Mouse (Mus musculus): ENCODE measurements around the gene Timm10. TPM values are rescaled to one million over a fixed set of nuclear protein-coding genes. Genes with fewer than 3 reads are reported as not detected.

The Timm10 gene
- polyA plus RNA-seq, 1 experiment from 2014 or later: 63.9 TPM

GRCm38 (mm10) chr2:84838993-84839980 lies 12.5 kb downstream of the Timm10 start:
- Histone ChIP-seq H3K9ac (replicated peaks) (peak overlapping the region; percentile 97), H3K36me3 (replicated peaks; ENCODE audit: insufficient read depth, low read length) (peaks cover 9% of the 10 kb centered on the region; the same call in 1 of the 2 replicates), H3K9me3 (ENCODE audit: low read length) (no peaks in the 10 kb centered on the region), H3K27ac (ENCODE audit: low read depth) (peak overlapping the region; percentile 93), H3K4me2 (ENCODE audit: low read depth, low read length) (peak overlapping the region; percentile 89), H3K27me3 (ENCODE audit: insufficient read depth, low read length) (no peaks in the 10 kb centered on the region), H3K4me3 (ENCODE audit: low read depth, low read length) (peak overlapping the region; percentile 89), H3K4me1 (ENCODE audit: insufficient read depth) (peaks cover 35% of the 10 kb centered on the region)
- TF ChIP-seq EP300 (IDR thresholded peaks at IDR 0.05; ENCODE audit: low read depth) (peak; percentile 39; the same call in 1 of the 2 replicates), CTCF (IDR thresholded peaks at IDR 0.05; ENCODE audit: low read depth) (peak; percentile 17; the same call in 1 of the 2 replicates)
- peak; percentile 80 for DNase-seq
- peak; percentile 30 for ATAC-seq
- 2% methylated on average over 46 of the region's 47 CpGs for WGBS (ENCODE audit: insufficient replicate concordance)

GRCm38 (mm10) chr2:84840016-84840747 lies 13.4 kb downstream of the Timm10 start:
- H3K27ac ChIP-seq (ENCODE audit: low read depth): peak overlapping the region; percentile 93
- no peaks in the 10 kb centered on the region for H3K27me3 ChIP-seq (ENCODE audit: insufficient read depth, low read length)
- DNase-seq: peak; percentile 82
- peaks cover 18% of the 10 kb centered on the region for H3K36me3 ChIP-seq (replicated peaks; ENCODE audit: insufficient read depth, low read length)
- H3K4me3 ChIP-seq (ENCODE audit: low read depth, low read length): peak overlapping the region; percentile 89
- TF ChIP-seq CTCF (IDR thresholded peaks at IDR 0.05; ENCODE audit: low read depth): no peak
- 0 out of 2 replicates have a peak, but pooled peaks have one; percentile 9 for TF ChIP-seq EP300 (IDR thresholded peaks at IDR 0.05; ENCODE audit: low read depth)
- peak; percentile 51 for ATAC-seq
- H3K9me3 ChIP-seq (ENCODE audit: low read length): no peaks in the 10 kb centered on the region
- H3K4me1 ChIP-seq (ENCODE audit: insufficient read depth): peaks cover 43% of the 10 kb centered on the region
- WGBS (ENCODE audit: insufficient replicate concordance): under 1% methylated on average over 54 of the region's 54 CpGs
- H3K9ac ChIP-seq (replicated peaks): peak overlapping the region; percentile 97
- peak overlapping the region; percentile 89 for H3K4me2 ChIP-seq (ENCODE audit: low read depth, low read length)

GRCm38 (mm10) chr2:84840748-84841563 lies 14.2 kb downstream of the Timm10 start:
- H3K36me3 ChIP-seq (replicated peaks; ENCODE audit: insufficient read depth, low read length): peaks cover 25% of the 10 kb centered on the region
- ATAC-seq: peak; percentile 1; the same call in 1 of the 2 replicates
- DNase-seq: no peak
- TF ChIP-seq CTCF (IDR thresholded peaks at IDR 0.05; ENCODE audit: low read depth): no peak
- no peaks in the 10 kb centered on the region for H3K27me3 ChIP-seq (ENCODE audit: insufficient read depth, low read length)
- H3K4me2 ChIP-seq (ENCODE audit: low read depth, low read length): peak overlapping the region; percentile 89
- peaks cover 45% of the 10 kb centered on the region for H3K4me1 ChIP-seq (ENCODE audit: insufficient read depth)
- peak overlapping the region; percentile 93 for H3K27ac ChIP-seq (ENCODE audit: low read depth)
- WGBS (ENCODE audit: insufficient replicate concordance): 4% methylated on average over 17 of the region's 17 CpGs
- peak overlapping the region; percentile 97 for H3K9ac ChIP-seq (replicated peaks)
- peak overlapping the region; percentile 89 for H3K4me3 ChIP-seq (ENCODE audit: low read depth, low read length)
- no peaks in the 10 kb centered on the region for H3K9me3 ChIP-seq (ENCODE audit: low read length)

GRCm38 (mm10) chr2:84841905-84842304 lies 15.1 kb downstream of the Timm10 start:
- Histone ChIP-seq H3K4me2 (ENCODE audit: low read depth, low read length) (peak overlapping the region; percentile 89), H3K27me3 (ENCODE audit: insufficient read depth, low read length) (no peaks in the 10 kb centered on the region), H3K27ac (ENCODE audit: low read depth) (peak overlapping the region; percentile 93), H3K4me1 (ENCODE audit: insufficient read depth) (peaks cover 44% of the 10 kb centered on the region), H3K4me3 (ENCODE audit: low read depth, low read length) (peak overlapping the region; percentile 89), H3K36me3 (replicated peaks; ENCODE audit: insufficient read depth, low read length) (peaks cover 34% of the 10 kb centered on the region), H3K9ac (replicated peaks) (peak overlapping the region; percentile 97), H3K9me3 (ENCODE audit: low read length) (no peaks in the 10 kb centered on the region)
- ATAC-seq (peak; percentile 89), DNase-seq (peak; percentile 85)
- no peak for TF ChIP-seq CTCF (IDR thresholded peaks at IDR 0.05; ENCODE audit: low read depth)
- peak; percentile 93 for TF ChIP-seq EP300 (IDR thresholded peaks at IDR 0.05; ENCODE audit: low read depth)

- ATAC-seq: no peak
- peaks cover 50% of the 10 kb centered on the region for H3K36me3 ChIP-seq (replicated peaks; ENCODE audit: insufficient read depth, low read length)
Measured at GRCm38 (mm10) chr2:84843654-84844053, 16.9 kb downstream of the Timm10 start.

More at GRCm38 (mm10) chr2:84843654-84844053, 16.9 kb downstream of the Timm10 start:
- H3K4me2 ChIP-seq (ENCODE audit: low read depth, low read length): peak overlapping the region; percentile 89
- DNase-seq: peak; percentile 52
- 50% methylated on average over 6 of the region's 6 CpGs for WGBS (ENCODE audit: insufficient replicate concordance)
- no peak for TF ChIP-seq EP300 (IDR thresholded peaks at IDR 0.05; ENCODE audit: low read depth)
- peak; percentile 42 for TF ChIP-seq CTCF (IDR thresholded peaks at IDR 0.05; ENCODE audit: low read depth)
- H3K9ac ChIP-seq (replicated peaks): peak overlapping the region; percentile 35
- peaks cover 38% of the 10 kb centered on the region for H3K4me1 ChIP-seq (ENCODE audit: insufficient read depth)
- H3K4me3 ChIP-seq (ENCODE audit: low read depth, low read length): peak overlapping the region; percentile 89
- no peaks in the 10 kb centered on the region for H3K9me3 ChIP-seq (ENCODE audit: low read length)
- H3K27ac ChIP-seq (ENCODE audit: low read depth): peak overlapping the region; percentile 93
- no peaks in the 10 kb centered on the region for H3K27me3 ChIP-seq (ENCODE audit: insufficient read depth, low read length)

All from liver, postnatal 0 days (tissue).